Mouse (Mus musculus): ENCODE data around the gene Gadd45b. TPM values are rescaled to one million over a fixed set of nuclear protein-coding genes. Genes with fewer than 3 reads are reported as not detected.

The Gadd45b gene
- polyA plus RNA-seq, 1 experiment = 7.8 TPM

DNA sequence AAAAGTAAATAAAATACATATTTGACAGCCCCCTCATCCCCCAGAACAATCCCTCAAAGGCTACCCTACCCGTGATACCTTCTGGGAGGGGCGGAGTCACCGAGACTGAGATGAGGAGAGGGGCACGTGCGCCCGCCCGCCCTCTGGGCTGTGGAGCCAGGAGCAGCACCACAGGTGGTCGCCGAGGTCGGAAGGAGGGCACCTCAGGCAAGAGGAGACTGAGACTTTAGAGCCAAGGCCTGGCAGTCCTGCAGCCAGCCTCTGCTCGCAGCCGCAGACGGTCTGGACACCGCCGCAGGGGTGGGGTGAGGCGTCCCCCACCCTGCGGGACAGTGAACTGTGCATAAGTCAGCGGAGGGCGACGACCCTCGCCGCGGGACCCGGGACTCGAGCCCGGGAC lies 1.8 kb downstream of the Gadd45b start:
- no peaks in the 10 kb centered on the region for H3K27me3 ChIP-seq (ENCODE audit: control insufficient read depth, insufficient read depth, low read length)
- TF ChIP-seq CTCF (IDR thresholded peaks at IDR 0.05; ENCODE audit: control insufficient read depth, insufficient read depth, insufficient replicate concordance, low read depth, low read length) (no peak), POLR2A (IDR thresholded peaks at IDR 0.05; ENCODE audit: control insufficient read depth, low read depth, low read length) (no peak)
- H3K4me1 ChIP-seq (ENCODE audit: control insufficient read depth, insufficient read depth, low read length) = peaks cover 41% of the 10 kb centered on the region
- H3K4me3 ChIP-seq (ENCODE audit: control insufficient read depth, low read depth, low read length) = peak overlapping the region; percentile 61
- no peaks in the 10 kb centered on the region for H3K36me3 ChIP-seq (ENCODE audit: control insufficient read depth, insufficient read depth, low read length)
- no peak overlapping the region for H3K27ac ChIP-seq (ENCODE audit: control insufficient read depth, insufficient read depth, low read depth, low read length)

DNA sequence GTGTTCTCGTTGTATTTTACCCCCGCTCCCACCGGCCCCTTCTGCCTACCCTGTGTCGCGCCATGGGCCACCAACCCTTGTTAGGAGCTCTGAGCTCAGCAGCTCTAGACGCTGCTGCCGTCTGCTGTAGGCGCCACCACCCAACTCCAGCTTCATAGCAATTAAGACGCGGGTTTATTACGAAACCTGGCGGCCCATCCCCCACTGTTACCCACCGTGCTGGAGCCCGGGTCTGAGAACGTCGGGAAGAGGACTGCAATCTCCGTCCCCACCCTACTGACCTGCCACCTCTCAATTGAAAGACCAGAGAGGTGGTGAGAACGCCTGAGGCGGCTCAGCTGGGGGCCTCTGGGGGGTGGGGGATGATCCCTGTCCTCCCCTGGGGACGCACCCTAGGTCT lies 2.3 kb downstream of the Gadd45b start:
- H3K4me3 ChIP-seq (ENCODE audit: control insufficient read depth, low read depth, low read length) = peak overlapping the region; percentile 61
- H3K4me1 ChIP-seq (ENCODE audit: control insufficient read depth, insufficient read depth, low read length) = peaks cover 41% of the 10 kb centered on the region
- no peak for TF ChIP-seq POLR2A (IDR thresholded peaks at IDR 0.05; ENCODE audit: control insufficient read depth, low read depth, low read length)
- TF ChIP-seq CTCF (IDR thresholded peaks at IDR 0.05; ENCODE audit: control insufficient read depth, insufficient read depth, insufficient replicate concordance, low read depth, low read length) = no peak
- no peaks in the 10 kb centered on the region for H3K27me3 ChIP-seq (ENCODE audit: control insufficient read depth, insufficient read depth, low read length)
- no peaks in the 10 kb centered on the region for H3K36me3 ChIP-seq (ENCODE audit: control insufficient read depth, insufficient read depth, low read length)
- H3K27ac ChIP-seq (ENCODE audit: control insufficient read depth, insufficient read depth, low read depth, low read length) = no peak overlapping the region

DNA sequence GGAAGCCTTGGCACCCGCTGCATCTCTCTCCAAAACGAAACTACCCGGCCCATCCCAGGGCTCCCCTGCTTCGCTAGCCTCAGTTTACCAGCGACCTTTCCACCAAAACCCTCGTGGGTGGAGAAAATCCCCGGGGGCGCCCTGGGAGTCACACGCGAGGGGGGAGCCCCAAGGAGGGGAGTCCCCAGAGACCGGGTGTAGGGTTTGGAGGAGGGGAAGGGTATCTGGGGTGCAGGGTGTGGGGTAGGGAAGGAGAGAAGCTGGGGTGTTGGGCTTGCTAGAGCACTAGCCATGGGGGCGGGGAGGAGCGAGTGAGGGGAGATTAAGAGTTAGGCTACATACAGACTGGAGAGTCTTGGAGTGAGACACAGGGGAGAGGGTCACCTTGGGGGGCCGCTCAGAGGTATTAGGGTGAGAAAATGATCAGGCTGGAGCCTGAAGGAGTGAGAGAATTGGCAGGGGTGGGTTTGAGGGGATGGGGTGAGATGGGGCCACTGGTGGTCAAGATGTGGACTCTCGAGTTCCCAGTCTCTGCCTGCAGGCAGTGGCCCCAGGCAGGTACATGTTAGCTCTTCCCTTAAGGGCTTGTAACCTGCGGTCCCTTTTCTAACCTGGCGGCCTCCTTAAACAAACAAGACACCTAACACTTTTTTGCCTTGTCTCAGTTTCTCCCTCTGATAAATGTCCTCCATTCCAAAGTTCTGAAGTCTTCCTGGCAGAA lies 3.0 kb downstream of the Gadd45b start:
- Histone ChIP-seq H3K4me1 (ENCODE audit: control insufficient read depth, insufficient read depth, low read length) (peaks cover 44% of the 10 kb centered on the region), H3K27me3 (ENCODE audit: control insufficient read depth, insufficient read depth, low read length) (no peaks in the 10 kb centered on the region), H3K4me3 (ENCODE audit: control insufficient read depth, low read depth, low read length) (no peak overlapping the region), H3K27ac (ENCODE audit: control insufficient read depth, insufficient read depth, low read depth, low read length) (no peak overlapping the region), H3K36me3 (ENCODE audit: control insufficient read depth, insufficient read depth, low read length) (no peaks in the 10 kb centered on the region)
- TF ChIP-seq POLR2A (IDR thresholded peaks at IDR 0.05; ENCODE audit: control insufficient read depth, low read depth, low read length) = no peak
- TF ChIP-seq CTCF (IDR thresholded peaks at IDR 0.05; ENCODE audit: control insufficient read depth, insufficient read depth, insufficient replicate concordance, low read depth, low read length) = no peak

DNA sequence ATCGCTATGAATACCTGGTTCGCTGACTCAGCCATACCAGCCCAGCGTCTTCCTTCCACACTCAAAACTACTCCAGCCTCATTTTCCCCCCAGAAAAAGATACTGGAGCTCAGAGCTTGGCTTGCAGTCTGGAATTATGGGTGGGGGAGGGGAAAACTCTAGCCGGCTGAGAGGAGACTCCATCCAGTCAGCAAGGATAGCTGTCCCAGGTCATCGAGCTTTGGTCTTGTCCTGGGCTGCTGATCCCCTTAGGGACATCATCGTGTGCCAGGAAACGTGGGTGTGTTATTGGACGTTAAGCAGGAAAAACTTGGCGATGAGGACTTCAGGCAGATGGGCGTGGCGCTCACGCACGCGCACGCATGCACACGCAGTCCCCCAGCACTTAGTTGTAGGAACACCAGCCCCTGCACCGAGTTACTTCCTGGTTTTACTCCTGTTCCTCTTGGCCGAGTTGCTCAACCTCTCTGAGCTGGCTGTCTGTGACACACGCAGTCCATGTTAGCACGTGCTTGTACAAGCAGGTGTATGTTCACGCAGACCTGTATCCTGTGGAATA lies 3.6 kb downstream of the Gadd45b start:
- H3K36me3 ChIP-seq (ENCODE audit: control insufficient read depth, insufficient read depth, low read length) = no peaks in the 10 kb centered on the region
- TF ChIP-seq POLR2A (IDR thresholded peaks at IDR 0.05; ENCODE audit: control insufficient read depth, low read depth, low read length) (no peak), CTCF (IDR thresholded peaks at IDR 0.05; ENCODE audit: control insufficient read depth, insufficient read depth, insufficient replicate concordance, low read depth, low read length) (no peak)
- H3K27me3 ChIP-seq (ENCODE audit: control insufficient read depth, insufficient read depth, low read length) = no peaks in the 10 kb centered on the region
- peak overlapping the region; percentile 25 for H3K4me3 ChIP-seq (ENCODE audit: control insufficient read depth, low read depth, low read length)
- peaks cover 43% of the 10 kb centered on the region for H3K4me1 ChIP-seq (ENCODE audit: control insufficient read depth, insufficient read depth, low read length)
- no peak overlapping the region for H3K27ac ChIP-seq (ENCODE audit: control insufficient read depth, insufficient read depth, low read depth, low read length)

DNA sequence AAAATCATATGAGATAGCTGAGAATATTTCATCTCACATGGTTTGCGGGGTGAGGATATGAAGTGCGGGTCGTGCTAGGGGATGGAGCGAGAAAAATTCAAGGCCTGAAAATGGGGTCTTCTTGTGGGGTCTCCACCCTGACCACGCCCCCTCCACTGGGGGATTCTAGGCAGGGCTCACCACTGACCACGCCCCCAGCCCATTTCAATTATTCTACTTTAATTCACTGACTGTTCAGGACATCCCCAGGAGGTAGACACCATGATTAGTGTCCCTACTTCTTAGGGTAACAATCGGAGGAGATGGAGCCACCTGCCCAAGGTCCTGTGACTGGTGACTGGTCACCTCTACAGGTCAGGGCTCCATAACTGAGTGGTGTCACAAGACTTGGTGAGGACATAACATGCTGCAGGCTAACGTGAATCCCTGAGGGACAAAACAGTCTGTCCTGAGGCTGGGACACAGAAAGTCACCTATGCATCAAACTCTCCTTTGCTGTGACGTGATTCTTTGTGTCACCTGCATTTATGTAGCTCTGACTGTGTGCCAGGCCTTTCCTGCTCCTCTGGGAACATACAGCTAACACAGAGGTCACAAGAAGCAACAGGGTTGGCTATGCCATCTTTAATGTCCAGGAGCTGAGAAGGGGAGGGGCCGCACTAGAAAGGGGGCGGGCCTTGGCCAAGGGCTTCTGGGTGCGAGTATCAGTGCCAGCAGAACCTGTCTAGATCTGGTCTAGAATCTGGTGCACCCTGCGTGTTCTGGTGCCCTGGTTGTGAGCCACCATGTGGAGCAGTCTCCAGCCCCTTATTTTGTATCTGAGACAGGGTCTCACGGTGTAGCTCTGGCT lies 4.5 kb downstream of the Gadd45b start:
- Histone ChIP-seq H3K27me3 (ENCODE audit: control insufficient read depth, insufficient read depth, low read length) (no peaks in the 10 kb centered on the region), H3K4me1 (ENCODE audit: control insufficient read depth, insufficient read depth, low read length) (peaks cover 38% of the 10 kb centered on the region), H3K36me3 (ENCODE audit: control insufficient read depth, insufficient read depth, low read length) (no peaks in the 10 kb centered on the region), H3K4me3 (ENCODE audit: control insufficient read depth, low read depth, low read length) (no peak overlapping the region), H3K27ac (ENCODE audit: control insufficient read depth, insufficient read depth, low read depth, low read length) (no peak overlapping the region)
- TF ChIP-seq CTCF (IDR thresholded peaks at IDR 0.05; ENCODE audit: control insufficient read depth, insufficient read depth, insufficient replicate concordance, low read depth, low read length) (no peak), POLR2A (IDR thresholded peaks at IDR 0.05; ENCODE audit: control insufficient read depth, low read depth, low read length) (no peak)

DNA sequence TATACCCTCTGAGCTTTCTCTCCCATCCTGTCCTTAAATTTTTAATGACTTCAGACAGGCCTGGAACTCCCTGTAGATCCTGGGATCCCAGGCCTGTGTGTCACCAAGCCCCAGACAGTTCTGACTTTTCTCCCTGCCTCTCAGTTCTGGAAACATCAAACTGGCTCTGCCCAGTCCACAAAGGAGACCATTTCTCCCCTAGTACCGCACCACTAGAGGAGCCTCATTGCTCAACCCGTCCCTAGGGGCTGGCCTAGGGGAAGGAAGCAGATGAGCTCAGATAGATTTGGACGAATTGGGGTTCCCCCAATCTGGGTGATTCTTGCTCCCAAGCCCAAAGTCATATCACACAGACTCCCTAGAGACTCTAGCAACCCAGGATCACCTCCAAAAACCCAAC lies 5.4 kb downstream of the Gadd45b start:
- Histone ChIP-seq H3K4me1 (ENCODE audit: control insufficient read depth, insufficient read depth, low read length) (peaks cover 38% of the 10 kb centered on the region), H3K27ac (ENCODE audit: control insufficient read depth, insufficient read depth, low read depth, low read length) (no peak overlapping the region), H3K27me3 (ENCODE audit: control insufficient read depth, insufficient read depth, low read length) (no peaks in the 10 kb centered on the region), H3K4me3 (ENCODE audit: control insufficient read depth, low read depth, low read length) (no peak overlapping the region), H3K36me3 (ENCODE audit: control insufficient read depth, insufficient read depth, low read length) (no peaks in the 10 kb centered on the region)
- TF ChIP-seq CTCF (IDR thresholded peaks at IDR 0.05; ENCODE audit: control insufficient read depth, insufficient read depth, insufficient replicate concordance, low read depth, low read length) = no peak
- TF ChIP-seq POLR2A (IDR thresholded peaks at IDR 0.05; ENCODE audit: control insufficient read depth, low read depth, low read length) = no peak

DNA sequence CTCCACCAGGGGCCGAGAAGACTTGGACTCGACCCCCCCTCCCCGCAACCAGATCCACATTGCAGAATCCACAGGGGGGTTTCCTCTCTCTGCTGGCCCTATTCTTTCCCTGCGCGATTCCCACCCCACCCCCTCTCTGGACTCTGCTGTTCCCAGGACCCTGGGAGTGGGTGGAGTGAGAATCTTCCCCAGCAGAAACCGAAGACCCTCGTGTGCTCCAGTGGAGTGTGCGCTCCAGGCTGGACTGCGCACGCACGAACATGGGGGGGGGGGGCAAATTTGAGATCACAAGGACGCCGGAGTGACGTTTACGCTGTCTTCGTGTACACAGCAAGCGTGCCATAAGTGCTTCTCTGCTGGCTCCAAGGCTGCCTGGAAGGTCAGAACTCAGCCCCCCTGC lies 5.8 kb downstream of the Gadd45b start:
- no peaks in the 10 kb centered on the region for H3K36me3 ChIP-seq (ENCODE audit: control insufficient read depth, insufficient read depth, low read length)
- peaks cover 37% of the 10 kb centered on the region for H3K4me1 ChIP-seq (ENCODE audit: control insufficient read depth, insufficient read depth, low read length)
- no peak overlapping the region for H3K4me3 ChIP-seq (ENCODE audit: control insufficient read depth, low read depth, low read length)
- TF ChIP-seq POLR2A (IDR thresholded peaks at IDR 0.05; ENCODE audit: control insufficient read depth, low read depth, low read length) (no peak), CTCF (IDR thresholded peaks at IDR 0.05; ENCODE audit: control insufficient read depth, insufficient read depth, insufficient replicate concordance, low read depth, low read length) (no peak)
- H3K27ac ChIP-seq (ENCODE audit: control insufficient read depth, insufficient read depth, low read depth, low read length) = no peak overlapping the region
- H3K27me3 ChIP-seq (ENCODE audit: control insufficient read depth, insufficient read depth, low read length) = no peaks in the 10 kb centered on the region

Data from testis, adult 2 months (tissue).